Mouse (Mus musculus): ENCODE measurements around the gene Snd1. TPM values are rescaled to one million over a fixed set of nuclear protein-coding genes. Genes with fewer than 3 reads are reported as not detected.
A peak's percentile ranks its signal among the peaks of the same experiment; 100 is the strongest.

Snd1 gene
- polyA plus RNA-seq, 1 experiment, result 57.6 TPM

- Histone ChIP-seq H3K36me3 (replicated peaks; ENCODE audit: low read length) (peaks cover 93% of the 10 kb centered on the region), H3K4me3 (replicated peaks) (no peak overlapping the region), H3K27me3 (replicated peaks) (no peaks in the 10 kb centered on the region), H3K4me1 (peaks cover 15% of the 10 kb centered on the region), H3K9me3 (no peaks in the 10 kb centered on the region)
- TF ChIP-seq GATA1 (IDR thresholded peaks at IDR 0.05; ENCODE audit: borderline replicate concordance, low read length) (no peak), FLI1 (IDR thresholded peaks at IDR 0.05; ENCODE audit: low read length) (no peak)
Observed at GRCm38 (mm10) chr6:28557728-28558127, 82.8 kb downstream of the Snd1 start.

GRCm38 (mm10) chr6:28559419-28559818, 84.5 kb downstream of the Snd1 start:
- peaks cover 94% of the 10 kb centered on the region for H3K36me3 ChIP-seq (replicated peaks; ENCODE audit: low read length)
- peaks cover 14% of the 10 kb centered on the region for H3K4me1 ChIP-seq
- H3K9me3 ChIP-seq, result no peaks in the 10 kb centered on the region
- no peak for TF ChIP-seq FLI1 (IDR thresholded peaks at IDR 0.05; ENCODE audit: low read length)
- TF ChIP-seq GATA1 (IDR thresholded peaks at IDR 0.05; ENCODE audit: borderline replicate concordance, low read length), result no peak
- H3K4me3 ChIP-seq (replicated peaks), result no peak overlapping the region
- no peaks in the 10 kb centered on the region for H3K27me3 ChIP-seq (replicated peaks)

- peaks cover 2% of the 10 kb centered on the region; the same call in 1 of the 2 replicates for H3K4me1 ChIP-seq
- H3K9me3 ChIP-seq, result peaks cover 3% of the 10 kb centered on the region; the same call in 1 of the 2 replicates
- TF ChIP-seq FLI1 (IDR thresholded peaks at IDR 0.05; ENCODE audit: low read length), result no peak
- no peak for TF ChIP-seq GATA1 (IDR thresholded peaks at IDR 0.05; ENCODE audit: borderline replicate concordance, low read length)
- no peaks in the 10 kb centered on the region for H3K27me3 ChIP-seq (replicated peaks)
- H3K36me3 ChIP-seq (replicated peaks; ENCODE audit: low read length), result peaks cover 96% of the 10 kb centered on the region
- no peak overlapping the region for H3K4me3 ChIP-seq (replicated peaks)
Observed at GRCm38 (mm10) chr6:28561291-28561995, 86.5 kb downstream of the Snd1 start.

- TF ChIP-seq FLI1 (IDR thresholded peaks at IDR 0.05; ENCODE audit: low read length), result no peak
- TF ChIP-seq GATA1 (IDR thresholded peaks at IDR 0.05; ENCODE audit: borderline replicate concordance, low read length), result no peak
- Histone ChIP-seq H3K27me3 (replicated peaks) (no peaks in the 10 kb centered on the region), H3K4me3 (replicated peaks) (no peak overlapping the region), H3K9me3 (peaks cover 3% of the 10 kb centered on the region; the same call in 1 of the 2 replicates), H3K36me3 (replicated peaks; ENCODE audit: low read length) (peaks cover 92% of the 10 kb centered on the region), H3K4me1 (peaks cover 7% of the 10 kb centered on the region)
Observed at GRCm38 (mm10) chr6:28562323-28563044, 87.5 kb downstream of the Snd1 start.

GRCm38 (mm10) chr6:28567978-28568377, 93.0 kb downstream of the Snd1 start:
- Histone ChIP-seq H3K4me1 (peaks cover 30% of the 10 kb centered on the region), H3K36me3 (replicated peaks; ENCODE audit: low read length) (peaks cover 82% of the 10 kb centered on the region), H3K4me3 (replicated peaks) (no peak overlapping the region), H3K27me3 (replicated peaks) (no peaks in the 10 kb centered on the region), H3K9me3 (peaks cover 3% of the 10 kb centered on the region; the same call in 1 of the 2 replicates)
- no peak for TF ChIP-seq GATA1 (IDR thresholded peaks at IDR 0.05; ENCODE audit: borderline replicate concordance, low read length)
- no peak for TF ChIP-seq FLI1 (IDR thresholded peaks at IDR 0.05; ENCODE audit: low read length)

GRCm38 (mm10) chr6:28571946-28572345, 97.0 kb downstream of the Snd1 start:
- Histone ChIP-seq H3K36me3 (replicated peaks; ENCODE audit: low read length) (peaks cover 70% of the 10 kb centered on the region), H3K4me1 (peaks cover 54% of the 10 kb centered on the region), H3K9me3 (no peaks in the 10 kb centered on the region), H3K27me3 (replicated peaks) (no peaks in the 10 kb centered on the region), H3K4me3 (replicated peaks) (no peak overlapping the region)
- TF ChIP-seq FLI1 (IDR thresholded peaks at IDR 0.05; ENCODE audit: low read length) (no peak), GATA1 (IDR thresholded peaks at IDR 0.05; ENCODE audit: borderline replicate concordance, low read length) (no peak)

GRCm38 (mm10) chr6:28572991-28573759, 98.2 kb downstream of the Snd1 start:
- TF ChIP-seq GATA1 (IDR thresholded peaks at IDR 0.05; ENCODE audit: borderline replicate concordance, low read length) (no peak), FLI1 (IDR thresholded peaks at IDR 0.05; ENCODE audit: low read length) (no peak)
- no peaks in the 10 kb centered on the region for H3K9me3 ChIP-seq
- H3K27me3 ChIP-seq (replicated peaks), result no peaks in the 10 kb centered on the region
- peaks cover 47% of the 10 kb centered on the region for H3K4me1 ChIP-seq
- peaks cover 59% of the 10 kb centered on the region for H3K36me3 ChIP-seq (replicated peaks; ENCODE audit: low read length)
- H3K4me3 ChIP-seq (replicated peaks), result peak overlapping the region; percentile 9

GRCm38 (mm10) chr6:28576356-28577264, 101.7 kb downstream of the Snd1 start:
- H3K36me3 ChIP-seq (replicated peaks; ENCODE audit: low read length), result peaks cover 40% of the 10 kb centered on the region
- H3K4me3 ChIP-seq (replicated peaks), result no peak overlapping the region
- H3K27me3 ChIP-seq (replicated peaks), result no peaks in the 10 kb centered on the region
- H3K4me1 ChIP-seq, result peaks cover 48% of the 10 kb centered on the region
- no peaks in the 10 kb centered on the region for H3K9me3 ChIP-seq
- no peak for TF ChIP-seq FLI1 (IDR thresholded peaks at IDR 0.05; ENCODE audit: low read length)
- TF ChIP-seq GATA1 (IDR thresholded peaks at IDR 0.05; ENCODE audit: borderline replicate concordance, low read length), result no peak

- TF ChIP-seq GATA1 (IDR thresholded peaks at IDR 0.05; ENCODE audit: borderline replicate concordance, low read length) (no peak), FLI1 (IDR thresholded peaks at IDR 0.05; ENCODE audit: low read length) (no peak)
- no peak overlapping the region for H3K4me3 ChIP-seq (replicated peaks)
- H3K4me1 ChIP-seq, result peaks cover 53% of the 10 kb centered on the region
- H3K27me3 ChIP-seq (replicated peaks), result no peaks in the 10 kb centered on the region
- no peaks in the 10 kb centered on the region for H3K9me3 ChIP-seq
- H3K36me3 ChIP-seq (replicated peaks; ENCODE audit: low read length), result peaks cover 19% of the 10 kb centered on the region
Observed at GRCm38 (mm10) chr6:28582847-28583246, 107.9 kb downstream of the Snd1 start.
